Mouse (Mus musculus) heart, embryonic 11.5 days (tissue): ENCODE measurements at regions not wholly inside any gene's neighbourhood (a gene's known extent, or its start where the extent isn't known, plus 50 kb on each side); places are given as distances from the start of the nearest gene placed in this dataset.

Experiments
- ATAC-seq: fragments of 200-750 bp; cut with Nextera tagmentation; replicated peaks from 2 replicates; pipeline ENCODE4 v1.8.0; 2017; ENCODE audit warnings: moderate library complexity; ENCODE audit not compliant: insufficient number of reproducible peaks, low FRiP score, low TSS enrichment
- H3K27ac ChIP-seq: fragments of 300-500 bp; sonication (generic); 2 replicates; pipeline ENCODE4 v1.5.1; 2014; ENCODE audit warnings: mild to moderate bottlenecking, low read depth, low read length
- H3K27me3 ChIP-seq: fragments of 300-500 bp; sonication (generic); 2 replicates; pipeline ENCODE4 v1.6.1; 2014; ENCODE audit warnings: mild to moderate bottlenecking, low read length, mixed read lengths; ENCODE audit not compliant: control insufficient read depth, insufficient read depth
- H3K36me3 ChIP-seq: fragments of 300-500 bp; sonication (generic); 2 replicates; pipeline ENCODE4 v1.6.1; 2014; ENCODE audit warnings: mild to moderate bottlenecking, low read length, moderate library complexity, mixed read lengths; ENCODE audit not compliant: control insufficient read depth, insufficient read depth
- H3K4me1 ChIP-seq: fragments of 300-500 bp; sonication (generic); 2 replicates; pipeline ENCODE4 v1.6.1; 2014; ENCODE audit warnings: low read length; ENCODE audit not compliant: control insufficient read depth, insufficient read depth
- H3K4me2 ChIP-seq: fragments of 300-500 bp; sonication (generic); 2 replicates; pipeline ENCODE4 v1.6.1; 2014; ENCODE audit warnings: mild to moderate bottlenecking, moderate library complexity
- H3K4me3 ChIP-seq: fragments of 300-500 bp; sonication (generic); 2 replicates; pipeline ENCODE4 v1.5.1; 2014; ENCODE audit warnings: low read depth, low read length
- H3K9ac ChIP-seq: fragments of 300-500 bp; sonication (generic); 2 replicates; pipeline ENCODE4 v1.6.1; 2014; ENCODE audit warnings: mild to moderate bottlenecking, low read depth, low read length, moderate library complexity
- H3K9me3 ChIP-seq: fragments of 300-500 bp; sonication (generic); replicated peaks from 2 replicates; pipeline ENCODE4 v1.6.1; 2016; ENCODE audit warnings: low read length; ENCODE audit not compliant: control insufficient read depth
- WGBS: fragments of 180-500 bp; shearing (Covaris S2); extraction: QIAGEN DNeasy Blood & Tissue Kit; methylation state at CpG from one replicate; pipeline ENCODE4 v1.1.7; 2014; ENCODE audit not compliant: insufficient replicate concordance; 5-methylcytosine and 5-hydroxymethylcytosine counted together

GRCm38 (mm10) chr7:115056992-115057645 lies 313.6 kb downstream of the Insc start:
- no peak overlapping the region for H3K9ac ChIP-seq
- no peak overlapping the region for H3K4me3 ChIP-seq
- H3K36me3 ChIP-seq = no peaks in the 10 kb centered on the region
- no peak for ATAC-seq
- H3K4me2 ChIP-seq = no peak overlapping the region
- H3K9me3 ChIP-seq = no peaks in the 10 kb centered on the region
- H3K27me3 ChIP-seq = no peaks in the 10 kb centered on the region
- 37% methylated on average over 3 of the region's 3 CpGs for WGBS
- no peak overlapping the region for H3K27ac ChIP-seq
- 0 out of 2 replicates have a peak, but pooled peaks cover 3% of the 10 kb centered on the region for H3K4me1 ChIP-seq

GRCm38 (mm10) chr7:115057736-115058135 lies 314.2 kb downstream of the Insc start:
- H3K4me1 ChIP-seq = 0 out of 2 replicates have a peak, but pooled peaks cover 3% of the 10 kb centered on the region
- no peaks in the 10 kb centered on the region for H3K36me3 ChIP-seq
- no peaks in the 10 kb centered on the region for H3K27me3 ChIP-seq
- no peaks in the 10 kb centered on the region for H3K9me3 ChIP-seq
- H3K4me3 ChIP-seq = no peak overlapping the region
- ATAC-seq = no peak
- 28% methylated on average over 3 of the region's 3 CpGs for WGBS
- no peak overlapping the region for H3K27ac ChIP-seq
- H3K4me2 ChIP-seq = no peak overlapping the region
- no peak overlapping the region for H3K9ac ChIP-seq

DNA sequence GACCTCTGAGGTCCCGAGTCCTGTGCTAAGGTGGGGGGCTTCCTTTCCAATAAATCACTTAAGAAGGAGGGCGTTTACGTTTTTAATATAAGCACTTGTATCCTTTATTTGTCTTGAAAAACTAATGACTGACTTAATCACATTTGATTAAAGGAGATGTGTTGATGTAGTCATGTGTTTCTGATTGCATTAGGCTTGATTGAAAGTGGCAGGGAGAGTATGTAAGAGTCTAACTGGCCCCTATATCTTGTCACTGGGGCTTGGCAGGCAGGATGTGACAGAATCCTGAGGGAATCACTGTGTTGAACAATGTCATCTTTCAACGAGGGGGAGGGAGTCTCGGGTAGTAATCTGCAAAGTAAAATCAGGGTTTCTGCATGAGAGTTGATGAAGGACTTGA lies 316.7 kb downstream of the Insc start:
- no peak overlapping the region for H3K4me3 ChIP-seq
- no peak overlapping the region for H3K27ac ChIP-seq
- ATAC-seq = no peak
- no peak overlapping the region for H3K9ac ChIP-seq
- H3K27me3 ChIP-seq = no peaks in the 10 kb centered on the region
- H3K4me2 ChIP-seq = no peak overlapping the region
- 56% methylated on average over 5 of the region's 5 CpGs for WGBS
- no peaks in the 10 kb centered on the region for H3K9me3 ChIP-seq
- H3K36me3 ChIP-seq = no peaks in the 10 kb centered on the region
- 0 out of 2 replicates have a peak, but pooled peaks cover 3% of the 10 kb centered on the region for H3K4me1 ChIP-seq

DNA sequence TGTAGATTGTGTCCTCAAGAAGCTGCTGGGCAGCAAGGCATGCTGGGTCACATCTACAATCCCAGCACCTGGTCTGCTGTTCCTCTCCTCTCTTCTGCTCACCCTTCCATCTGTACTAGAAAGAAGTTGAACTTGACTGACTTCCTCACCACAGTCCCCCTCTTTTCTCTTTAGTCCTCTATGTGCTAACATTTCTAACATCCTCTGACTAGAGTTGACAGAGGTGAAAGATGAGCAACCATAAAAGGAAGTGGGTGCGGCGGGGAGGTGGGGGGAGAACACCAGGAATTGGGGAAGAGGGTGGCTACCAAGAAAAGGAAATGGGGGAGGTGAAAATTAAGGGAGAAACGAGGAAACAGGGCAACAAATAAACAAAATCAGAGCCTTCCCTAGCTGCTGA lies 319.3 kb downstream of the Insc start:
- Histone ChIP-seq H3K27ac (no peak overlapping the region), H3K9me3 (no peaks in the 10 kb centered on the region), H3K9ac (no peak overlapping the region), H3K4me1 (no peaks in the 10 kb centered on the region), H3K36me3 (no peaks in the 10 kb centered on the region), H3K4me3 (no peak overlapping the region), H3K27me3 (no peaks in the 10 kb centered on the region), H3K4me2 (no peak overlapping the region)
- ATAC-seq = no peak
- 49% methylated on average over 3 of the region's 3 CpGs for WGBS

- Histone ChIP-seq H3K9ac (no peak overlapping the region), H3K9me3 (no peaks in the 10 kb centered on the region), H3K27me3 (no peaks in the 10 kb centered on the region), H3K27ac (no peak overlapping the region), H3K4me1 (no peaks in the 10 kb centered on the region), H3K4me3 (no peak overlapping the region), H3K4me2 (no peak overlapping the region), H3K36me3 (no peaks in the 10 kb centered on the region)
- 83% methylated on average over 2 of the region's 2 CpGs for WGBS
- ATAC-seq = no peak
Observed at GRCm38 (mm10) chr7:115067641-115068040, 324.1 kb downstream of the Insc start.

GRCm38 (mm10) chr7:115073406-115073805 lies 329.9 kb downstream of the Insc start:
- no peak overlapping the region for H3K27ac ChIP-seq
- H3K4me1 ChIP-seq = no peaks in the 10 kb centered on the region
- no peaks in the 10 kb centered on the region for H3K27me3 ChIP-seq
- WGBS = 70% methylated on average over 2 of the region's 2 CpGs
- no peak overlapping the region for H3K4me3 ChIP-seq
- no peak overlapping the region for H3K4me2 ChIP-seq
- H3K9ac ChIP-seq = no peak overlapping the region
- no peak for ATAC-seq
- no peaks in the 10 kb centered on the region for H3K36me3 ChIP-seq
- no peaks in the 10 kb centered on the region for H3K9me3 ChIP-seq

GRCm38 (mm10) chr7:115076781-115077180 lies 333.3 kb downstream of the Insc start:
- no peak for ATAC-seq
- Histone ChIP-seq H3K27me3 (no peaks in the 10 kb centered on the region), H3K9ac (no peak overlapping the region), H3K36me3 (no peaks in the 10 kb centered on the region), H3K27ac (no peak overlapping the region), H3K9me3 (no peaks in the 10 kb centered on the region), H3K4me3 (no peak overlapping the region), H3K4me1 (no peaks in the 10 kb centered on the region), H3K4me2 (no peak overlapping the region)
- WGBS = 85% methylated on average over 4 of the region's 4 CpGs

DNA sequence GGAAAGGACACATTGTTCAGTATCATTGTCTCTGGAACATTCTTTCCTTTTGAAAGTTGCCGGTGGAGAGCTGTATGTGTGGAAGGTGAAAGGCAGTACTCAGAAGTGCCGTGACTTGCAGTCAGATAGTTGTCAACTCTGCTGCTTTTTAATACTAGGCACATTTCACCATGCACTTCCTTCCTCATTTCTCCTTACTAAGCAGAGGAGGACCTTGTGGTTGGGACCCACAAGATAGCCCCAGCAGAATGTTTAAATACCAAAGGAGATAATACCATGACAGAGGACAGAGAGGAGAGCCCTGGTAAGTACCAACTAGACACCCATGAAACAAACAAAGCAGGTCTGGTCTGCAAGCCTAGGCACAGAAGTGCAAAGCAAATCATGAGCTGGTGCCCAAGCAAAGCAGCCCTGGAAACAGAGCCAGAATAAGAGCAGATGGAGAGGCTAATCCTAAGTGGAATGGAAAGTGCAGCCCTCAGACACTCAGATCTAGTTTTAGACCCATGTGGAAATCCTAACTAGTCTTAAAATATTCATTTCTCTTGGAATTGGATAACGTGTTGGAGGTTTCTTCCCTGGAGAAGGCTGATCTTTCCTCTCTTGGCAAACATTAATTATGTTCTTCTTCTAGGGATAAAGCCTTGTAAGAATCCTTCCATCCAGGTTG lies 341.4 kb downstream of the Insc start:
- no peaks in the 10 kb centered on the region for H3K36me3 ChIP-seq
- no peaks in the 10 kb centered on the region for H3K27me3 ChIP-seq
- H3K9ac ChIP-seq = no peak overlapping the region
- no peaks in the 10 kb centered on the region for H3K9me3 ChIP-seq
- ATAC-seq = no peak
- no peak overlapping the region for H3K4me2 ChIP-seq
- no peak overlapping the region for H3K4me3 ChIP-seq
- H3K27ac ChIP-seq = no peak overlapping the region
- no peaks in the 10 kb centered on the region for H3K4me1 ChIP-seq
- WGBS = 76% methylated on average over 3 of the region's 3 CpGs
